Mouse (Mus musculus) spleen, adult 18-20 months (tissue): ENCODE results near the gene Kmt5c.

Experiments used
- DNase-seq, 2 experiments: peaks; one replicate each; pipeline ENCODE4 v3.0.0; 2022; ENCODE audit warnings: mixed read lengths in 2 of 2

Kmt5c gene

DNA sequence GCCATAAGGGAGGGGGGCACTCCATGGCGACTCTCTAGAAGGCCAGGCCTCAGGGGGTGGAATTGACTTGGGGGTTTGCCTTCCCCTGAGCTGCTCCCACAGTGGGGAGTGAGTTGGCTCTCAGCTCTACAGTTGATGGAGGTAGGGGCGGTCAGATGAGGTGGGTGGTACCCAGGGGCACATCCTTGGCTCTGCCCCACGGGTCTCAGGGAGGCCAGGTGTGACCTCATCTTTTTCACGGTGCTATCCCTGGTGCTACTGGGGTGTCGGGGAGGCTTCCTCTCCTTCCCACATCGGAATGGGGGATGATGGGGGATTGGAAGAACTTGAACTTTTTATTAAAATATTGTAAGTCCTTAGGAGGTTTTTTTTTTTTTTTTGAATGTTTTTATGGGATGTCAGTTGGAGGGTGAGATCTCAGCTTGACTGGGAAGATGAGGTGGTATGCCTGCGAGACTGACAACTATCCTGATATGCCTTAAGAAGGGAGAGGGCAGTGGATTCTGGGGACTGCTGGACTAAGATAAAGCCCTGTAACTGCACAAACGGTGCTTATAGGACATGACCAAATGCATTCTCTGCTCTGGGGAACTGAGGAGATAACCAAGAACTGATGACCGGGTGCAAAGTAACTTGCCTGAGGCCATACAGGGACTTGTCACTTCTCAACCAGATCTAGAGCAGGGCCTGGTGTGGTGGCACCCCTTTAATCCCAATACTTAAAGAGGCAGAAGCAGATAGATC lies 7.4 kb downstream of the Kmt5c start:
- no peak for DNase-seq

DNA sequence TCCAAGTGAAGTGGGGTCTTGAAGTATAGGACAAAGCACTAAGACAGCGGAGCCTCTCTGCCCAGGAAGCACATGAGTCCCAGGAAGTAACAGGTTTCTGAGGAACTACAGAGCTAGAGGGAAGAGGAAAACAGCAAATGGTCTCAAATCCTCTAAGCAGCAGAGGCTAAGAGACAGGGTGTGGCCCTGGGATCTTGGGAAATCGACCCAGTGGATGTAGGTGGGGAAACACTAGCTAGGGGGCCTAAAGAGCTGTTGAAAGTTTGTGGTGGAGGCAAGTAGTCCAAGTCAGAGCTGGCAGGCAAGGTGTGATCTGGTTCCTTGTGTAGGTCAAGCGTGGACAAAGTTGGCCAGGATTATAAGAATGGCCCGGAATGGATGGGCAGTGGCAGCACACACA lies 8.4 kb downstream of the Kmt5c start:
- DNase-seq: no peak

DNA sequence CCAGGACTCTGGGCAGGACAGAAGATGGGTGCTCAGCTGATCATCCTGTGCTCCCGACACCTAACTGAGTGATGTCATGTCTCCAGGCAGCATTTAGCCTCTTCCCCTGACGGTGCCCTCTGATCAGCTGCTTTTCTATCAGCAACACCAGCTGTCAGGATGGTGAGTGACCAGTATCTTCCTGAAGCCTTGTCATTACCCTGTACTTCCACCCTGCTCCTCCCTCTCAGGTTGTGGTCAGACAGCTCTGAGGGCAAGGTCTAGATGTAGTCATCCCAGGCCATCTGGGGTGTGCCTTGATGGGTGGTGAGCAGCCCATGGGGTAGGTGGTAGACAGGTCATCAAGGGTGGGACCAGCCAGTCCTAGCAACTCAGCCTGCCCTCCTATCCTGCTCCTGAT lies 9.3 kb downstream of the Kmt5c start:
- DNase-seq: no peak

DNA sequence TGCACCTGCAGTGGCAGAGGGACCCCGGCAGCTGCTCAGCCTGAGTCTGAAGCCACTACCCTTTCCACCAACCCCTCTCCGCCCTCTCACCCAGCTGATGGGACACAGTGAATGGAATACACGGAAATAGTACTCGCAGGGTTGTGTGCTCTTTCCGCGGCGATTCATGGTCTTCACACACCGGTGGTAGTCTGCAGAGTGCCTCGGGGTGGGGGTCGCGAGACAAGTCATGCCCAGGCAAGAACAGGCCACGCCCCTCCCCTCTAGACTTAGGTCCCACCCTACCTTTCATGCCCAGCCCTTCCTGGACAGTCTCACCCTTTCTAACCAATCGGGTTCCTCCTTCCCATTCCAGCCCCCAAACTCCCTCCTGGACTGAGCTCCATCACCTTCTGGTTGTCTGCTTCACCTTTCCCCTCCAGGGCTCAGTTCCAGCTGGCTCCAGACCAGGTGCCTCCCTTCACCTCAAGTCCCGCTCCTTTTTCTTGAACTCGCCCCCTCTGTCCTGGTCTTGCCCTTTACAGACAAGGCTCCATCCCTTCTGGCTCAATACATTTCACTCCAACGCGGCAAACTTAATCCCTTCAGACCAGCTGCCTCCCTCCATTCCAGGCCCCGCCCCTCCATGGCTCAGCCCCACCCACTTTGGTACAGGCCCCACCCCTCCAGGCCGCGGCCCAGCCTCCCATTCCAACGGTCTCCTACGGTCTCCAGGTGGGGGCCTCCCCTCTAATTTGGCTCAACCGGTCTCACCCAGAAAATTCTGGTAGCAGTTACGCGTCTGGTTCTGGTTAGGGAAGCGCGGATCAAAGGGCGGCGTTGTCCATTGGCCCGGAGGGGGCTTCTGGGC lies 12.3 kb downstream of the Kmt5c start:
- peak in 1 of 2 experiments; percentile 30 for DNase-seq

DNA sequence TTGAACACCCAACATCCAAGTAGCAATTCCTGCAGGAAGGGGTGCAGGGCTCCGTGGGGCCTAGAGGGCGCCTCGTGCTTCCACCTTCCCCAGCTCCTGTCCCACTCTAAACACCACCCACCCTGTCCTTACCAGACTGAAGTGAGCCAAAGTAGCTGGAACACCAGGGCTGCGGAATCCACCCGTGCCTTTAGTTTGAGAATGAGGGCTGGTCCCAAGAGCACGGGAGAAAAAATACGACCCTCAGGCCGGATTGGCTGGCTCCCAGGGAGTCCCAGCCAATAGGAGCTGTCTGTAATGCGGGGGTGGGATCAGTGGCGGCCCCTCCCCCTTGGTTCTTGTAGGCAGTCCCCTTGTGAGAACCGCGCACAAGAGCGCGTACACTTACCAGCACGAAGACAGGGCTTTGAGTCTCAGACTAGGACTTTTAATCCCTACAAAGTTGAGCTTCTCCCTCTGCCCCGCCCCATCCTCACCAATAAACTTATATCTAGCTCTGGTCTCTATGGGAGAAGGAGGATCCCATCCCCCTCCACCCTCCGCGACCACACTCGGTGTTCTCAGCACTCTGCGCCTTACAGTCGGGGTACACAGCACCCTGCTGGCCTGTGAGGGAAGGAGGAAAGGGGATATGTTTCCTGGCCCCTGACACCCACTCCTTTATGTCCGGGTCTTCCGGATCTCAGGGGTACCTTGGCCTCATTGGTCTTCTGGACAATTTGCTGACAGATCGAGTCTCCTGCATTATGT lies 13.1 kb downstream of the Kmt5c start, which contains the start of gene Cox6b2:
Gene Cox6b2 (minus strand): TSS at position 274 of the 750 bp plus-strand sequence.
- peak; percentile 50 to 55 for DNase-seq

GRCm38 (mm10) chr7:4759670-4760069 lies 19.8 kb downstream of the Kmt5c start:
- DNase-seq: no peak

DNA sequence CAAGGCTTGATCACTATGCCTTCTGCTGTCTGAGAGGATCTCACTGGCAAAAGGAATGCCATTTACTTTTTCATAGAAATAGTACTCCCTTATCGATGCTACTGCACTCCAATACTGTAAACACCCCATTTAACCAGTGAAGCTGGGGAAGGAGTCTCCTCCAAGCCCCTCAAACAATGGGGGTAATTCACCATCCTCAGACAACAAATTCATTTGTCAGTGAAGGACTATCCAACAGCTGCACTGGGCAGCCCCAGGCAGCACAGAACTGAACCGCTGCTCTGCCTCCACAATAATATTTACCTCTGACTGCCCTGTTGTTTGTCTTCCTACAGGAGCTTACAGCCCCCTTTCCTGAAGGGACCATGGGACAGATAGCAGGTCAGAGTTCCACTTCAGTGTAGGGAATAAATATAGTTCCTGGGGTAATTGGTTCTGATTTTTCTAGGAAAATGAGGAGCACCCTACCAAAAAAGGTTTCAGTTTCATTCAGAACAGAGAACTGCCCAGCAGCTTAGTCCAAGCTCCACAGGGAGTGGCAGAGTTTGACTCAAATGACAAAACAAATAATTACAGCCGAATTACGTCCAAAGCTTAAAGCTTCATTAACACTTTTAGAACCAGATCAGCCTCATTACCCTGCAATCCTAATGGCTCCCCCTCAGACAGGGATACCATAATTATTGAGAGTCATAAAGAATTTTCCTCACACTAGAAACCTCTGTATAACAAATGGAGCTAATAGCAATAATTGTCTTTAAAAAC lies 25.2 kb downstream of the Kmt5c start:
- no peak for DNase-seq

DNA sequence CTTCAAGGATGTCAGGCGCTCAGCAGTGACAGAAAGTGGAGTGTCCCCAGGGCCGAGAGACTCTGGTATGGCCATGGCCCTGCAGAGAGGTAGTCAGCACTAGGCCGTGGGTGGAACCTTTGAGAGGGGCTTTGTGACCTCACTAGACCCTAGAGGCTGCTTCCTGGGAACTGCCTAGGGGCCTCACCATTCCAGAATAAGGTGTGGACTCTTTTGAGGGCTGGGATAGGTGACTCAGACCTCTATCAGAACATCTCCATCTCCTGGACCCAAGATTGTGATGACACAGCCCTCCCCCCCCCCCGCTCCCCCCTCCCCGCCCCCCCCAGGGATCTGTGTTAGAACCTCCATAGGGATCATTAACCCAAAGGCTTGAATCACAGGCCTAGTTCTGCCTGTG lies 31.3 kb downstream of the Kmt5c start, which contains the start of gene Fam71e2:
Gene Fam71e2 (minus strand): TSS at position 101 of the 400 bp plus-strand sequence.
- no peak for DNase-seq

- DNase-seq: no peak
These were observed 36.2 kb downstream of the Kmt5c start for GRCm38 (mm10) chr7:4776131-4776530.

- DNase-seq: peak in 1 of 2 experiments; percentile 29
These were observed 37.2 kb downstream of the Kmt5c start for GRCm38 (mm10) chr7:4776861-4777830.

- no peak for DNase-seq
These were observed 38.1 kb downstream of the Kmt5c start for GRCm38 (mm10) chr7:4777851-4778637.

- DNase-seq: no peak
These were observed 40.0 kb downstream of the Kmt5c start for GRCm38 (mm10) chr7:4779921-4780320.

DNA sequence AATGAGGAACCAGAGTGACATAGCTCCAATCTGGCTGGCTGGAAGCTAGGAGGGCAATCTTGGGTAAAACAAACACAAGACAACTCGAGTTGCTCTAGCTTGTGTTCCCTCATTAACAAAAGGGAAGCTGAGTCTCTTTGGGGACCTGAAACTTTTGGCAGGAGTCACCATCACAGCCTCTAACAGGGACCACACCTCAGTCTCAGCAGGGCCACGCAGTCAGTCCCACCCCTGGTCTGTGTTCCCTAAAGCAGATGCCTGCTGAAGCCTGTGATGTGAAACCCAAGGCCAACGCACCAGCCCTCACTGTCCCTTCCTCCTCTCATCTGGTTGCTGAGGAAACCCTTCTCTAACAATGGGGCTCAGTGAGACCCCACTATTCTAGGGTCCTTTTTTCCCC lies 42.2 kb downstream of the Kmt5c start:
- DNase-seq: no peak

DNA sequence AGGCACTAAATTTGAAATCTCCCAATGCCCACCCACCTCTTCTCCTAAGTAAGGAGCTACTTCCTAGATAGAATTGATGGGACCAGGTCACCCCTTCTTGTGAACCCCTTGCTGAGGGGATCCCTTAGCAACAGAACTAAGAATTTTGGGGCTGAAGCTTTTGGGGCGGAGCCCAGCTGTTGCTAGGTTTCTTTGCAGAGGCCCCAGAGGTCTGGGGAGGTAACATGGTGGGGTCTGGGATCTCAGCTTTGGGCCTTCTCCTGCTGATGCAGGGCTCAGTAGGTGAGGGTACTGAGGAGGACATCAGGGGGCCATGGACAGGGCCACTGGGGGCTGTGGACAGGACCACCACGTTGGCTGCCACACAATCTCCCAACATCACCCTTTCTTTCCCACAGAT lies 42.8 kb downstream of the Kmt5c start, which contains the start of the genes Il11 and Tmem190:
Gene Il11 (minus strand): TSS at position 101 of the 400 bp plus-strand sequence.
Gene Tmem190 (plus strand): TSS at position 179 of the 400 bp plus-strand sequence.
- DNase-seq: no peak

DNA sequence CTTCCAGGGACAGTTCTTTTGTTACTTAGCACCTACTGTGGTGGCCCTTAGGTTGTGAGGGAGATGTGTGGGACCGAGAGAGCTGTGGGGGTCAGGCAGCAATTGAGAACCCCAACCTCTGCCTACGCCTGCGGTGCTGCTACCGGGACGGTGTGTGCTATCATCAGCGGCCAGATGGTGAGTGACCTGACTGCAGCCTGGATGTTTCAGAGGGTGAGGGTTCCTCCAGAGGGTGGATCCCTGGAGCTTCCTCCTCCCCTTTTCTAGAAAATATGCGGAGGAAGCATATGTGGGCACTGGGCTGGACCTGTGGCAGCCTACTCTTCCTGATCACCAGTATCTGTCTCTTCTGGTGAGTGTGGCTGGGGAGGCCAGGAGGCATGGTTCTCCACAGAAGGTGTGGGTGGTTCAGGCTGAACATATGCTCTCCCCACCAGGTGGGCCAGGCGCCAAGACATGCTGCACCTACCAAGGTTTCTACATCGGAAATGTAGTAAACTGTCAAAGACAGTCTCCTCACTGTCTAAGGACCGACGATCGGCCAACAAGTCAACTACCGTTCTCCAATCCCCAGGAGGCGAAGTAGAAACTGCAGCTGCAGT lies 43.9 kb downstream of the Kmt5c start:
- no peak for DNase-seq

GRCm38 (mm10) chr7:4788499-4789435 lies 48.9 kb downstream of the Kmt5c start:
- DNase-seq: peak; percentile 32 to 60

DNA sequence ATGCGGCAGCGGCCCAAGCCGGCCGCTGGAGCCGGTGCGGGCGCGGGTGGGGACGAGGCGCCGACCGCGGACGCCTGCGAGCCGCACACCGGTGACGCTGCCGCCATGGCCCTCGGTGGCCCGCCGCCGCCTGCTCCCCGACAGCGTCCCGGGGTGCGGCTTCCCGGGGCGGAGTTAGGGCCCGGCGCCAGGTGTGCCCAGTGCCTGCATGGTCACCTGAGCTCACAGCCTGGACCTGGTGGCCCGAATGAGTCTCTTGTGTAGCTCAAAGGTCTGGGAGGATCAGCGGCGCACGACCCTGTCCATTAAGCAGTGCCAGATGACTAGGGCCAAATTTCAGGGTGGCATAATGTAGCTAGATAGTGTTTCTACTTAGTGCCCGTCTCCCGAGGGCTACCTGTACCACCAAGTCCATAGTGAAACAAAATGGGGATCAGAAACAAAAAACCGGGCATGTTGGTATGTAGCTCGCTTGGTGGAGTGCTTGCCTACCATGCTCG lies 49.6 kb downstream of the Kmt5c start, which contains the start of gene Tmem238:
Gene Tmem238 (minus strand): TSS at position 221 of the 500 bp plus-strand sequence.
- DNase-seq: peak in 1 of 2 experiments; percentile 57
